Mouse (Mus musculus) MEL-GATA-1-ER (cell line): Measurements from ENCODE around the gene Srsf3.
"Not testable (repeated sequence)": the region's sequence is repeated elsewhere in the genome, so short reads cannot be mapped to it uniquely, and the experiment has no call there.

ENCODE experiments used
- DNase-seq: peaks from one replicate; pipeline ENCODE4 v3.0.0-alpha.2; 2012; ENCODE audit warnings: low read depth; ENCODE audit errors: extremely low read depth

Gene Srsf3

DNA sequence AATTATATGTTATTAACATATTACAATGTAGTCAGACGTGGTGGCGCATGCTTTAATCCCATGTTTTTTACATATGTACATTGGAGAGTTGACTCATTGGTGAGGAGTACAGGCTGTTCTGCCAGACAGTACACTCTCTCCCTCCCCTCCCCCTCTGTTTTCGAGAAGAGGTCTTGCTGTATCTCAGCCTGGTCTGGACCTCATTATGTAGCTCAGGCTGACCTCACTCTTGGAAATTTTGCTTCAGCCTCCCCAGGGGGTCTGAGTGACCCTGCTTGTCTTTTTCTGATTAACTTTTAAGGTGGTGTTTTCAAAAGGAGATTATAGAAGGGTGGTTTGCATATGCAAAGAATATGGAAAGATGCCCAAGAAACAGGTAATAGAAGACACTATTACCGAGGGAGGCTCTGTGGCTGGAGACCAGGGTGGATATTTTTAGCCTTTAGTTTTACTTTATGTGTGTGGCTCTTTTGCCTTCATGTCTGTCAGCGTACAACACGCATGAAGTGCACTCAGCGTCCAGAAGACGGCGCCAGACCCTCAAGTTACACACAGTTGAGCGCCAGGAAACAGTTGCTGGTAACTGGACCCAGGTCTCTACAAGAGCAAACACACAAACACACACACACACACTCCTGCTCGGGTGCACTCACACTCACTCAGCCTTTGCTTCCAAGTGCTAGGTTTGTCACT is 14.0 kb upstream of the Srsf3 start:
- DNase-seq = no peak

DNA sequence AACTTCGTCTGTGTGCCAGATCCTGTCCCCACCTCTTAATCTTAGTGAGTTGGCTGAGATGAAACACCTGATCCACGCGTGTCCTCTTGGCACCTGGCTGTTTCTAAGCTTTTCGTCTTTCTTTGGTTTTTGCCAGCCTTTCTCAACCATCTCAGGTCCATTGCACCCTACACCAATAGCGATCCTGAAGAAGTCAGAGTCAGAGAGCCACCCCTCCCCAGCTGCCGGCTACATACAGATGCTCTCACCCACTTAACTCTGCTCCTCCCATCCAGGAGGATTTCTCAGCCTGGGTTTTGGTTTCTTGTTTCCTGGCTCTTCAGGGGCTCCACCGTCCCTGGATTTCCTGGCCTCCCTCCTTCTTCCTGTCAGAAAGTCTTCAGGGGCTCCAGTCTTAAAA is 13.0 kb upstream of the Srsf3 start:
- no peak for DNase-seq

DNA sequence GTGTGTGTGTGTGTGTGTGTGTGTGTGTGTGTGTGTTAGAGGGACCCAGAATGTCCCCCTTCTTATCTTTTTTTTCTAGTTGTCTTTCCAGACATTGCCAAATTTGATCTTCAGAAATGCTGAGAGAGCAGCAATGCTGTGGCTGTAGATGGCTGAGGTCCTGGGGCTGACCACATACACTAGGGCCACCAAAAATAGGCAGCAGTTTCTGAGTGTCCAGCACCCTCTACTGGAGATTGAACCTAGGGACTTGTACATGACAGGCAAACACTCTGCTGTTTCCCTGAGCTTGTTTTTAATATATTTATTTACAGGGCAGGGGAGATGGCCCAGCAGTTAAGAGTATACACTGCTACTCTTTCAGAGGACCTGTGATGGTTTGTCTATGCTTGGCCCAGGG is 12.0 kb upstream of the Srsf3 start:
- DNase-seq = no peak

DNA sequence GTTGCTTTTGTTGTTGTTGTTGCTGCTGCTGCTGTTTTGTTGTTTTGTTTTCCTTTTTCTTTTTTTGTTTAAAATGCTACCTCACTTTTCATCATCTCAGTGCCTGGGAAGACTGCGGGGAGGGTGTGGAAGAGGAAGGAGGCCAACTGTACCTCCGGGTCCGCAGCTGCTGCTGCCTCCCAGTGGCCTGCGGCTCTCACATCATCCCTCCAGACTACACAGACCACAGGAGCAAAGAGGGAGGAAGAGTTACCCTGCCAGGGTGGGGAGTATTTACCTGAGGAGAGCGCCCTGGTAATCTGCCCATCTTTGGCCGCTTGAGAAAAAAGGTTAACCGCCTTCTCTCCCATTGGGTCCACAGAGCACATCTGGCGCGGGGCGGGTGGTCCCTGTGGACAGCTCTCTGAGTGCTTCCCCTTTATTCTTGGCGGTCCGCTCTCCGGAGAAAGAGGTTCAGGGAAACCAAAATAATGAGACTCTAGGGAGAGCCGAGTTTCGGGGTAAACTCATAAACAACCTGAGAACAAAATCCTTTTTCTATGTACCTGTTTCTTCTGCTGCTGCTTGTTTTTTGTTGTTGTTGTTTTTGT is 10.1 kb upstream of the Srsf3 start:
- no peak for DNase-seq

DNA sequence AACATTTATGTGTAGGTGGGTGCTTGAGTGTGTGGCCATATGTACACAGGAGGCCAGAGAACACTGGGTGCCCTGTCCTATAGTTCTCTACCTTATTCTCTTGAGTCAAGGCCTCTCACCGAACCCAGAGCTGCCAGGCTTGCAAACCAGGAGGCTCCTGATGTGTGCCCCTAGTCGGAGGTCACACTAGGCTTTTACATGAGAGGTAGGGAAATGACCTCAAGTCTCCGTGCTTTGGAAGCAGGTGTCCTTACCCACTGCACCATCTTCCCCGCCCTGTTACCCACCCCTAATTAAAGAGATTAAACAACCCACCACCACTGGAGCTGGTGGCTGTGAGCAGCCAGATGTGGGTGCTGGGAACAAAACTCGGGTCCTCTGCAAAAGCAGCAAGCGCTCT is 9.1 kb upstream of the Srsf3 start:
- no peak for DNase-seq

DNA sequence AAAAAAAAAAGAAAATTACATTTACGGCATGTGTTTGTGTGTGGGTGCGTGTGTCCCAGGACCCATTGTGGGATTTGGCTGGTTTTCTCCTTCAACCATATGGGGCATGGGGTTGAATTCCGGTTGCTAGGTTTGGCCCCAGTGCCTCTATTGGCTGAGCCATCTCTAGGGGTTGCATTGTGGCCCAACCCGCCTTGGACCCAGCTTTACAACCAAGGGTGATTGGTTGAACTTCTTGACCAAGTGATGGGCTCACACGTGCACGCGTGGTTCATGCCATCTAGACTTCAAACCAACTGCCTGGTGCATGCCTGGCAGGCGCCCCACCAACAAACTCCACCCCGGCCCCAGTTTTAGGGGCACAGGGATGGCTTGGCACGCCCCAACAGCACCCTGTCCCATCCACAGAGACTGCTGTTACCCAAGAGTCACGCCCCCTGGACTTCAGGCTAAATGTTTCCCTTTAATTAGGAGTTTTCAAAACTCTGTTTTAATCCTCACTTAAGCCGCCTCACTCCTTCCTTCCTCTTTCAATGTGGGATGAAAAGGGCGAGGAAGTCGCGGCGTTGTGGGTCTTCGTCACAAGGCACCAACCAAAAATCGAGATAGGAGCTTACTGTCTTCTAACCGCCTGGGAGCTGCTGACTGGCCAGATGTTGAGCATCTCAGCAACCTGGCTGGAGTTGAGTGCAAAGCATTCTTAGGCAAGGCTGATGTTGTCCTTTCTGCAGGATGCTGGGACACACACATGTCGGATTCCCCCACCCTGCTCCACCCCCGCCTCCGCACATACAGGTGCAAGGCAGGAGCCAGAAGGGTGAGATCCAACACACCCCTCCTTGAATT is 8.2 kb upstream of the Srsf3 start:
- no peak for DNase-seq

DNA sequence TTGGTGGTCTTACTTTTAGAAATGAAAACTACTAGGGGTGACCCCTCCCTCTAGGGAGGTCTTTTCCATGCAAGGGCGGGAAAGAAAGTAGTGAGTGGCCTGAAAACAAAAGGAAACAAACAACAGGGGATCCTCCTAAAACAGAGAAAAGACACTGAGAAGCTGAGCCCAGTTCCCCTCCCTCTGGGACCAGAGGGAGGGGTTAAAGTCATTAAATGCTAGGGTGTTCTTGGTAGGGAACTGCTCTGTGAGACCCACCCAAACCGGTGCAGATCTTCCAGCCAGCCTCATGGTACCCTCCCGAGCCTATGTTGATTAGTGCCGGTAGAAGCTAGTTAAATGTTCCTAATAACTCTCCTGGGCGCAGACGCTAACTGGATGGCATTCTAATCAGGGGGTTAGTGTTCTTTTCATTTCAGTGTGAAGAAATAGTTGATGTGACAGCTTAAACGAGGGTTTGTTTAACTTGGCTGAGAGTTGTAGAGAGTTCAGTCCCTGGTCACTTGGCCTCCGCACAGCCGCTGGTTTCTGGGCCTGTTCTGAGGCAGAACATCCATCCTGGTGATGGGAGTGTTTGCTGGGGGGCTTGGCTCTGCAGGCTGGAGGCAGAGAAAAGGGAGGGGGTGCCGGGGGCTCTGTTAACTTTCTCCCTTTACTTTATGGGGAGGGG is 7.4 kb upstream of the Srsf3 start:
- no peak for DNase-seq

DNA sequence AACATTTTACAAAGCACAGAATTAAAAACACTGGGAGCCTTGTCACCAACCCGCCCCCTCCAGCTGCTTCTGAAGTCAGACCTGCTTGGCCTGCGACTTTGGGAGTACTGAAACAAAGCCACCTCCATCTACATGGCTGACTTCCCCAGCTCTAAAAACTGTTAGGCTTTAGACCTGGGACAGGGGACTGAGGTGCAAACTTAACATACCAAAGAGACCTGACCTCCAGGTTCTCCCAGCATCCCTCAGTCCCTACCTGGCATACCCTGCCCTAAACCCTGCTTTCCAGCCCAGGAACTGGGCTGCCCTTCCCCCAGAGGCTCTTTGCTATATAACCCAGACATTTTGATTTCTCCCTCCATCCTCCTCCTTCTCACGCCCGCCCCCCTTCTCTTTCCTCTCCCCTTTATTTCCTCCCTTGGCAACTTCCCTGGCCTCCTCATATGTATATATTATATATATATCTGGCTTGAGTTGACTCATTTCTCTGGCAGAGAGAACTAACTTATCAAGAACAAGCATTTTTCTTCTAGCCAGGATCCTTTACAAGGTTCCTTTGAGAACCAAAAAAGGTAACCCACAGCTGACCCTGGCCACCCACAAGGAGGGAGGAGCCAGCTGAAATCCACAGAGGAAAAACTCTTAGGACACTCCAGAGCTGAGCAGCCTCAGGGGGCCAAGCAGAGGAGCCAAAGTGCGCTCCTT is 5.6 kb upstream of the Srsf3 start:
- no peak for DNase-seq

DNA sequence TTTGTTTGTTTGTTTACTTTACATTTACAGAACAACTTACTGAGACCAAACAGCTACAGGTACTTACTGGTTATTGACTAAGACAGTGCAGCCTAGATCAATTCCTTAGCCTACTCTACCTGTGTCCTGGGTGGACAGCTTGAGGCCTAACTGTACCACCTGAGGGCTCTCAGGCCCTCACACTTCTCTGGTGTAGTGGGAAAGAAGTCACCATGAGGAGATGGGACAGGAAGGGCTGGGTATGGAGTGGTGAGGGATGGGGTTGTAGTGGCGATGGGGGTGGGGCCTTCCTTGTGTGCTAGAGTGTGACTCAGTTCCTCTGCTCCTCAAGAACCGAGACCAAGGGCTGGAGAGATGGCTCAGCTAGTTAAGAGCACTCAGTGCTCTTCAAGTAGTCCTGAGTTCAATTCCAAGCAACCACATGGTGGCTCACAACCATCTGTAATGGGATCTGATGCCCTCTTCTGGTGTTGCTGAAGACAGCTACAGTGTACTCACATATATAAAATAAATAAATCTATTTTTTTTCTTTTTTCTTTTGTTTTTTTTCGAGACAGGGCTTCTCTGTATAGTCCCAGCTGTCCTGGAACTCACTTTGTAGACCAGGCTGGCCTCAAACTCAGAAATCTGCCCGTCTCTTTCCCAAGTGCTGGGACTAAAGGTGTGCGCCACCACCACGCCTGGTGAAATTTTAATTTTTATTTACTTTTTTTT is 1.9 kb upstream of the Srsf3 start:
- DNase-seq = no peak

DNA sequence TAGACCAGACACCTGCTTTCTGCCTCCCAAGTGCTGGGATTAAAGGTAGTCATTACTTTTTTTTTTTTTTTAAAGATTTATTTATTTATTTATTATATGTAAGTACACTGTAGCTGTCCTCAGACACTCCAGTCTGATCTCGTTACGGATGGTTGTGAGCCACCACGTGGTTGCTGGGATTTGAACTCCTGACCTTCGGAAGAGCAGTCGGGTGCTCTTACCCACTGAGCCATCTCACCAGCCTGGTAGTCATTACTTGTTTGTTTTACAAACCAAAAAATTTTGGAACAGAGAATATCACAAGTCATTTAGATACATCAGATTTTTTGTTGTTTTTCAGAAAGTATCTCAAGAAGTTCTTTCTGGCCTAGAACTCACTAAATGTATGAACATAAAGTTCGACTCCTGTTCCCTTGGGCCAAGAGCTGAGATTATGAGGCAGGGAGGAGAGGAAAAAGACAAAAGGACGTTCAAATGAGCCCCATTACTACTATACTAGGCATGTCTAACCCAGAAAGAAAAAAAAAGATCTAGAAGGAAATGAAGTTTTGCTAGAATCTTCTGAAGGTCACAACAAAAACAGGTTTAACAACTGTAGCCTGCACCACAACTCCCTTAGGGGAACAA is 1.2 kb upstream of the Srsf3 start:
- DNase-seq = not testable (repeated sequence)

DNA sequence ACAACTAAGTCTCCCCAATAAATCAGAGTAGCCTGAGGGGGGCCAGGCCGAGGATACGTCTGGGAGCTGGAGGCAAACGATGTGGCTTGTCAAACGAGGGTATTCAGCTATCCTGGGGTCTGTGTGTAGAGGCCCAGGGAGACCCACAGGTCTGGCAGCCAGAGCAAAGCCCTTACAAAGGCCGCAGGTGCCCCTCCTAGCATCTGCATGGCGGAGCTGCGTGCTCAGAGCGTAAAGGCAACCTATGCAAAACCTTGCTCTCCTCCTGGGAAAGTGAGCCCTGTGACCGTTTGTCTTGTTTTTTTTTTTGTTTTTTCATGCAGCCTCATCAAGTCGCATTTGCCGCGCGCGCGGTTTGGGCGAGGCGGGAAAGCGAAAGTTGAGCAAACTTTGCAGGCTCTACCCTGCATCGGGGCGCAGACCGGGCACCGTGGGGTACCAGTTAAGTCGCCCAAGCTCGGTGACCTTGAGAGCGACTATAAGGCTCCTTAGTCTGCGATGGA is 606 bp upstream of the Srsf3 start:
- no peak for DNase-seq

DNA sequence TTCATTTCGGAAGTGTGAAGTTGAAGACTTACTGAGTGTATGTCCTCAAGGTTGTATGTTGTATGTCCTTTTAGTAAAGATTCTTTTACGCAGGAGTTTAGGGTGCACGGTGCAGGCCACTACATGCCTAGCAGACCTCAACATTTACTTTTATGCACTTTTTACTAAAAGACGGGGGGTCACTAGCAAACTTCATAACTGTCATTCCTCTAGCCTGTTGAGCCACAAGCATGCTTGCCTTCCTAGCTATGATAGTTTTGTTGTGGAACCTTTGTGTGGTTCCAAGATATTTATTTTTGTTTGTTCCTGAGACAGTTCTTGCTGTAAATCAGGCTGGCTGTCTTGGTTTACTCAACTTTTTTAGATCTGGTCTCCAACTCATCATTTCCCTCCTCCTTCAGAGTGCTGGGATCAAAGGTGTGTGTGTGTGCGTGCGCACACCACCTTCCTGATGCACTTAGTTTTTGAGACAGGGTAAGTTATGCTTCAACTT is 1.2 kb downstream of the Srsf3 start:
- no peak for DNase-seq

DNA sequence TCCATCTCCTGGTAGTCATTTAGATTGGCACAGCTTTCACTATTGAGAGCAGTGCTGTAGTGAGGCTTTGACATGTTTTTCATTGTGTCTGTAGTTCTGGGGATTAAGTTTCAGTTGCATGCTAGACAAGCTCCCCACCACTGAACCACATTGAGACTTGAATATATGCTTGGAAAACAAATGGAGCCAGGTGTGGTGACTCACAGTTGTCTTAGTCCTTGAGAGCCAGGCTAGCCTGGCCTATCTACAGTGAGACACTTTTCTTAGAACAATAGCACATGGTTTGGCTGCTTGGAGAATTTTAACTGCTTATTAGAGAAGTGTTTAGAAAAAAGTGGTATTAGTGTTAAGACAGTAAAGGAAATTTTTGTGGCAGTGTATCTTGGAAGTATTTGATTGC is 1.8 kb downstream of the Srsf3 start:
- DNase-seq = no peak

DNA sequence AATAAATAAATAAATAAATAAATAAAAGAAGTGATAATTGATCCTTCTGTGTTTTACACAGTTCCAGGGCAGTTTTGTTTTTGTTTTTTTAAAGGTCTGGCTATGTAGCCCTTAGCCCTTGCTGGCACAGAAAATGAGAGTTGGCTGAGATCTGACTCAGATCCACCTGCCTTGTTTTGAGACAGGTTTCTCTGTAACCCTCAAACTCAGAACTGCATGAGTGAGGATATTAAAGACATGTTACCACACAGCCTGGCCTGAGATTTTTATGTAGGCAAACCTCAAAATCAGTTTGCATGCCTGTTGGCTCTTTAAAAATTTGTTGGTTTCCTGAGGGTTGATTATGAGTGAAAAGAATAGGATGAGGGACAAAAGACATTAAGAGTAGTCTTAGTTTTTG is 3.1 kb downstream of the Srsf3 start:
- DNase-seq = no peak

DNA sequence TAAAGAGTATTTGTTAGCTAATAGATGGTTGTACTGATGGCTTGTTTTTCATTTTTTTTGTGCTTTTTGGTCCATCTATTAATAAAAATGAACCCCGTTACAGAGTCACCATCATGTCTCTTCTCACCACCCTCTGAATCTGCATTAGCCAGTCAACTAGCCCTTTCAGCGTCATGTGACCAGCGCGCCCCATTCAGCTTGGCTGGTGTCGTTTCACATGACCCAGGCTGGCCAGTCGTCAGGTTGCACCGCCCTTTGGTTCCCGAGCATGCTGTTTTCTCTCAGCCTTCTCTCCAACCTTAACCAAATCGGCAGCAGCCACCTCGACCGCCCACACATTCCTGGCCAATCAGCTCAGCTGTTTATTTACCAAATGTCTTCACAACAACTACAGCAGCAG is 6.9 kb downstream of the Srsf3 start:
- DNase-seq = no peak

DNA sequence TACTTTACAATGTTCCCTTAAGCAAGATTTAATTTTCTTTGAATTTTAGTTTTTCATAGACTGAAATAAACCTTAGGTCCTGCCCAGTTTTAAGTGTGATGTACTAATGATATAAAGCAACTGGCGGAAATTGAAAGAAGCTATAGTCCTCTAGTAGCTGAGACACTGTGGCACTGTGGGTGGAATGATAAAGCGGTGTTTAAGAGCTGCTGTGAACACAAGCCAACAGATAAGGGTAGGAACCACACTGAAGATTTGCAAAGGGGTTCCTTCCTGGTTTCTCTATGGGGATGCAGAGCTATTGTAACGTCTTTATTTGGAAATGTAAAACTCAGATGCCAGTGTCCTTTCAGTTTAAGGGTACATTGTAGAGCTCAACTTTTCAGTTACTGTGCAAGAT is 9.2 kb downstream of the Srsf3 start:
- not testable (repeated sequence) for DNase-seq

DNA sequence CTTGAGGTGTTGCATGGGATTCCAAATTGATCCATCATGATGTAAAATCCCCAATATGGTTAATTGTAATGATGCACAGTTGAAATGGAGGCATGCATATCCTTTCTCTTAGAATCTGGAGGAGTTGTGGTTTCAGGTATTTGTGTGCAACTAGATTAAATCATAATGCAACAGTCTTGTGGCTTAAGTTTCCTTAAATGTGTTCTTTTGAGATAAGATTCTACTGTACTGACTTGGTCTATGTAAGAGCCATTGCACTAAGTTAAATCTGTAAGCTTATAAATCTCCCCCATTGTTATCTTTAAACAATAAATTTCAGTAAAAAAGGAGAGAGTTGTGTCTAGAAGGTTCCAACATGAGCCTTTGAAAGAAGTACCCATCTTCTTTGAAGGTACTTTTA is 10.1 kb downstream of the Srsf3 start:
- no peak for DNase-seq

DNA sequence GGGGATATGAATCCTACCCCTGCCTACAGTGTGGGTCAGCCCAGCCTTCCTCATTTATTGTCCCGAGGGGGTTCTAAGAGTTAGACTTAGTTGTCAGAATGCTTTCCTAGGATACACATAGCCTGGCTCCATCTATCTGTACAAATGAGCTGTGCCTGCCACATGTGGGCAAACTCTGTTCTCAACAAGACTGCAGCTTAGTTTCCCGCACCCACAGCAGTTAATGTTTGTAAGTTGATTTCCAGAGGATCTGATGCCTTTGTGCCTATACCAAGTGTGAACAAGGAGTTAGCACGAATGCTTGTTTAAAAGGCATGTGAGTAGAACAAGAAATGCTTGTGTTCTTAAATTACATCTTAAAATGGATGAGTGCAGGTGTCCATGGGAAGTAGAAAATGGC is 11.2 kb downstream of the Srsf3 start:
- no peak for DNase-seq

DNA sequence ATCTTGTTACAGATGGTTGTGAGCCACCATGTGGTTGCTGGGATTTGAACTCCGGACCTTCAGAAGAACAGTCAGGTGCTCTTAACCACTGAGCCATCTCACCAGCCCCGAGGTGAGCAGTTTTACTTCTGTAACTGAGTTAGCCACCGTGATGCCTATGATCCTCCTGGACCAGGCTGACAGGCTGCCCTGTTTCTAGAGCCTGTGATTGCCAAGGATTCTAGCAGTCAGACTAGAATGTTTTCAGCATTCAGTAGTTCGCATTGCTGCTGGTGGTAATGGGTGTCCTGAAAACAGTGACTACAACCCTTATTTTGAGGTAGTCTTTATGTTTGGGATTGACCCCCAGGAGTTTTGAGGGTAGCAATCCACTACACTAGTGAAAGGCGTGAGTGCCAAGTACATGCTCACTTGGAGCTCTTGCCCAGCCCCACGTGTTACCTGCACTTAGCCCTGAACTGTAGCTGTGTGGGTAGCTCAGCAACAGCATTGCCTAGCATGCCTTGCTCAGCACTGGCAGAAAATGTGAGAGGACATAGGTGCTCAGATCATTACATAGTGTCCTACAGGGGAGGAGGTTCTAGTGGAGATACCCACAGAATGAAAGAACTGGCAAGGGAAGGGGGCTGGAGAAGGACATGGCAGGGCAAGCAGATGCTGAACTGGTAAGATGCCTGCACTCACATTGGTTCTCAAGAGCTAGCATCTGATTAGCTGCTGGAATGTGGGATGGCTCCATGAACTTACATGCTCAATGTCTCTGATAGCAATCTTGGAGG is 11.9 kb downstream of the Srsf3 start:
- no peak for DNase-seq
